Comparison of ENCODE assay signal across 8 mouse cellular contexts in the genomic region with DNA sequence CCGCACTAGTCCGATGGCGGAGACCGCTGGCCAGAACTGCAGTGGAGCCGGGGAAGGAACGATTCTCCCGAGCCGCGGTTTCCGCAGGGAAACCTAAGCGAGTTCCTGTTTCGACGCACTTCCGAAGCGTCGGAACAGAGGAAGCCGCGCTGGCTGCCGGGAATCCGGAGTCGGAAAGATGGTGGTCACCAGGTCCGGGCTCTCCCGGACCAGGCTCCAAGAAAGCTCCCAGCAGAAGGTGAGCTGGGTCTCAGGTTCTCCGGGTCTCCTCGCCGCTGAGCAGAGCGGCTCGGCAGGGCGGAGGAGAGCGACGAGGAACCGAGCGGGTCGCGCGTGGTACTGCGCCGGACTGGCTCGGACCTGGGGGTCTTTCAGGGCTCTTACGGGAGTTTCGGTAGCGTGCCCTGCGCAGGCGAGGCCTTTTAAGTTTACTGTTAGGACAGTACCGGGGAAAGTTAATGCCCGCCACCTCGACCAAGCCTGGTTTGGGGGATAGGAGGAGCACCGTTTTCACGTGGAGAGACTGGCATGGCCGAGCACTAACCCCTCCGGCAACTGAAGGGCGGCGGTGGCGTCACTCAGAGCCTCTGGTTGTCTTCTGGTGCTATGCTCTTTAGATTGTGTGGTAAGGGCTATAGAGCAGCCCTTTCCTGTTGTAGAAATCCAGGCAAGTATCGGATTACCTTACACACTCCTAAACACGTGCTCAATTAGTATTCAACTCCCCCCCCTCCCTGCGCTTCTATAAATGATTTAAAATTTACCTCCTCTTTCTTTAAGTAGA. TPM values are rescaled to one million over a fixed set of nuclear protein-coding genes. Genes with fewer than 3 reads are reported as not detected.
DNase-seq lines count a peak whose midpoint lies in the region; ATAC-seq and TF ChIP-seq lines count a peak whose summit lies in the region.

Gene Dnttip2 (plus strand): TSS at position 148 of the 784 bp plus-strand sequence.

- peak within 1 kb of the TSS; percentile 60 for H3K4me2 ChIP-seq in kidney, embryonic 15.5 days
- H3K4me2 ChIP-seq in liver, embryonic 12.5 days, result peak within 1 kb of the TSS; percentile 74
- H3K4me2 ChIP-seq in stomach, embryonic 15.5 days, result peak within 1 kb of the TSS; percentile 66

- TF ChIP-seq POLR2A in bone marrow macrophage, adult 2 months (IDR thresholded peaks at IDR 0.05; ENCODE audit: borderline replicate concordance, low read depth, low read length), result 0 out of 2 replicates have a peak, but pooled peaks have one; percentile 42
- TF ChIP-seq POLR2A in embryonic fibroblast, embryonic 13.5 days (IDR thresholded peaks at IDR 0.05; ENCODE audit: low read depth, low read length), result no peak; the same call in none of the 2 replicates

- no peak for TF ChIP-seq CTCF in bone marrow macrophage, adult 2 months (IDR thresholded peaks at IDR 0.05; ENCODE audit: low read depth, low read length)
- no peak for TF ChIP-seq CTCF in embryonic fibroblast, embryonic 13.5 days (IDR thresholded peaks at IDR 0.05; ENCODE audit: borderline replicate concordance, insufficient read depth, low read length)

- peak within 1 kb of the TSS; percentile 88 for H3K9ac ChIP-seq in kidney, embryonic 15.5 days
- peak within 1 kb of the TSS; percentile 93 for H3K9ac ChIP-seq in liver, embryonic 12.5 days
- H3K9ac ChIP-seq in stomach, embryonic 15.5 days, result peak within 1 kb of the TSS; percentile 97

- peak; percentile 98 for ATAC-seq in kidney, embryonic 15.5 days (replicated peaks; ENCODE audit: low FRiP score)
- peak; percentile 87 for ATAC-seq in liver, embryonic 12.5 days
- ATAC-seq in stomach, embryonic 15.5 days (ENCODE audit: insufficient read depth, low FRiP score, low read depth), result peak; percentile 97

- no peaks in the 10 kb centered on the region for H3K9me3 ChIP-seq in heart, embryonic 10.5 days
- H3K9me3 ChIP-seq in kidney, embryonic 15.5 days (replicated peaks), result no peaks in the 10 kb centered on the region
- H3K9me3 ChIP-seq in liver, embryonic 12.5 days (replicated peaks), result no peaks in the 10 kb centered on the region
- no peaks in the 10 kb centered on the region for H3K9me3 ChIP-seq in stomach, embryonic 15.5 days

- under 1% methylated on average over 57 of the region's 57 CpGs for WGBS in heart, embryonic 10.5 days
- under 1% methylated on average over 54 of the region's 57 CpGs for WGBS in kidney, embryonic 15.5 days
- under 1% methylated on average over 57 of the region's 57 CpGs for WGBS in liver, embryonic 12.5 days (ENCODE audit: insufficient replicate concordance)
- WGBS in stomach, embryonic 15.5 days, result 2% methylated on average over 55 of the region's 57 CpGs

- peaks cover 44% of the 10 kb centered on the region for H3K36me3 ChIP-seq in heart, embryonic 10.5 days
- H3K36me3 ChIP-seq in kidney, embryonic 15.5 days, result peaks cover 44% of the 10 kb centered on the region
- peaks cover 53% of the 10 kb centered on the region for H3K36me3 ChIP-seq in liver, embryonic 12.5 days
- peaks cover 33% of the 10 kb centered on the region for H3K36me3 ChIP-seq in stomach, embryonic 15.5 days

- peaks cover 26% of the 10 kb centered on the region for H3K4me1 ChIP-seq in bone marrow macrophage, adult 2 months (ENCODE audit: control insufficient read depth, insufficient read depth, low read length)
- peaks cover 11% of the 10 kb centered on the region for H3K4me1 ChIP-seq in embryonic fibroblast, embryonic 13.5 days (ENCODE audit: control insufficient read depth, insufficient read depth, low read length)
- H3K4me1 ChIP-seq in heart, embryonic 10.5 days, result peaks cover 30% of the 10 kb centered on the region
- H3K4me1 ChIP-seq in kidney, embryonic 15.5 days, result peaks cover 35% of the 10 kb centered on the region
- peaks cover 68% of the 10 kb centered on the region for H3K4me1 ChIP-seq in liver, embryonic 12.5 days
- H3K4me1 ChIP-seq in stomach, embryonic 15.5 days, result peaks cover 29% of the 10 kb centered on the region

- H3K27ac ChIP-seq in bone marrow macrophage, adult 2 months (ENCODE audit: insufficient read depth, low read depth, low read length), result peak within 1 kb of the TSS; percentile 65
- no peak within 1 kb of the TSS for H3K27ac ChIP-seq in embryonic fibroblast, embryonic 13.5 days (ENCODE audit: insufficient read depth, low read length)
- peak within 1 kb of the TSS; percentile 93 for H3K27ac ChIP-seq in heart, embryonic 10.5 days
- peak within 1 kb of the TSS; percentile 73 for H3K27ac ChIP-seq in kidney, embryonic 15.5 days
- H3K27ac ChIP-seq in liver, embryonic 12.5 days, result peak within 1 kb of the TSS; percentile 71
- peak within 1 kb of the TSS; percentile 52 for H3K27ac ChIP-seq in stomach, embryonic 15.5 days

- peak; percentile 87 for DNase-seq in B cell, adult 2 months
- peak; percentile 96 for DNase-seq in heart, embryonic 10.5 days (ENCODE audit: low spot score)
- peak; percentile 80 to 87 for DNase-seq in natural killer cell, adult 2 months (ENCODE audit: low spot score in 2 of 2)

- peak within 1 kb of the TSS; percentile 92 for H3K4me3 ChIP-seq in bone marrow macrophage, adult 2 months (ENCODE audit: insufficient read depth, low read length)
- peak within 1 kb of the TSS; percentile 95 for H3K4me3 ChIP-seq in embryonic fibroblast, embryonic 13.5 days (ENCODE audit: insufficient read depth, low read length)
- peak within 1 kb of the TSS; percentile 93 for H3K4me3 ChIP-seq in heart, embryonic 10.5 days
- peak within 1 kb of the TSS; percentile 91 for H3K4me3 ChIP-seq in kidney, embryonic 15.5 days (replicated peaks)
- peak within 1 kb of the TSS; percentile 98 for H3K4me3 ChIP-seq in liver, embryonic 12.5 days
- H3K4me3 ChIP-seq in stomach, embryonic 15.5 days (replicated peaks), result peak within 1 kb of the TSS; percentile 96

- H3K27me3 ChIP-seq in heart, embryonic 10.5 days (ENCODE audit: insufficient read depth, poor library complexity, severe bottlenecking), result no peaks in the 10 kb centered on the region
- H3K27me3 ChIP-seq in kidney, embryonic 15.5 days, result no peaks in the 10 kb centered on the region
- H3K27me3 ChIP-seq in liver, embryonic 12.5 days (replicated peaks), result no peaks in the 10 kb centered on the region
- H3K27me3 ChIP-seq in stomach, embryonic 15.5 days (replicated peaks), result no peaks in the 10 kb centered on the region

RNA-seq across cellular contexts. Expression of gene Dnttip2, which starts in this region (rescaled TPM):
- polyA plus RNA-seq in bone marrow macrophage, adult 2 months (2012; ENCODE audit: insufficient read depth, insufficient read length, missing spikeins), result 43.5 and 45.8 TPM in 2 replicates
- 79.8 and 82.5 TPM in 2 replicates for polyA plus RNA-seq in embryonic fibroblast, embryonic 13.5 days (2011; ENCODE audit: insufficient read length, low read depth, missing spikeins)
- 53.1 and 77.4 TPM in 2 replicates for polyA plus RNA-seq in heart, embryonic 10.5 days (2016; fragmentation: Nextera tagmentation; extraction: Ambion mirVana)
- polyA plus RNA-seq in kidney, embryonic 15.5 days (2015; fragmentation: Nextera tagmentation; extraction: Ambion mirVana), result 73.3 and 82.0 TPM in 2 replicates
- polyA plus RNA-seq in liver, embryonic 12.5 days (2016; fragmentation: Nextera tagmentation; extraction: Ambion mirVana), result 68.3 and 68.6 TPM in 2 replicates
- 63.5 and 72.7 TPM in 2 replicates for polyA plus RNA-seq in stomach, embryonic 15.5 days (2015; fragmentation: Nextera tagmentation; extraction: Ambion mirVana)
